9 mouse cellular contexts compared by ENCODE assay signal in genomic region chr5:107722661-107723532, GRCm38 (mm10). TPM values are rescaled to one million over a fixed set of nuclear protein-coding genes. Genes with fewer than 3 reads are reported as not detected.
DNase-seq lines count a peak whose midpoint lies in the region; ATAC-seq lines count a peak whose summit lies in the region.
"Had no signal": no experiment of that assay in that cellular context is flagged by ENCODE, and none has a peak within 500 bp of the region (broad histone marks: within the 10 kb centered on the region; RNA-seq: fewer than 3 reads in every experiment).

No protein-coding gene starts in this region.

- peaks cover 51% of the 10 kb centered on the region for H3K4me1 ChIP-seq in megakaryocyte, embryonic 14.5 days
- H3K4me1 ChIP-seq in embryonic facial prominence, embryonic 10.5 days: peaks cover 56% of the 10 kb centered on the region
- H3K4me1 ChIP-seq in limb, embryonic 12.5 days (replicated peaks): peaks cover 50% of the 10 kb centered on the region
- H3K4me1 ChIP-seq in neural tube, embryonic 11.5 days (ENCODE audit: control insufficient read depth, insufficient read depth, low read length): peaks cover 23% of the 10 kb centered on the region

- H3K9ac ChIP-seq in limb, embryonic 12.5 days (replicated peaks): no peak overlapping the region
- H3K9ac ChIP-seq in neural tube, embryonic 11.5 days (ENCODE audit: low read length): no peak overlapping the region

- H3K27ac ChIP-seq in embryonic facial prominence, embryonic 10.5 days (replicated peaks): no peak overlapping the region
- H3K27ac ChIP-seq in limb, embryonic 12.5 days: no peak overlapping the region
- H3K27ac ChIP-seq in neural tube, embryonic 11.5 days (ENCODE audit: low read depth, low read length): no peak overlapping the region

- peak overlapping the region; percentile 57 for H3K4me2 ChIP-seq in limb, embryonic 12.5 days
- no peak overlapping the region; the same call in 1 of the 2 replicates for H3K4me2 ChIP-seq in neural tube, embryonic 11.5 days (ENCODE audit: low read depth)

- H3K9me3 ChIP-seq in megakaryocyte, embryonic 14.5 days: peaks cover 9% of the 10 kb centered on the region; the same call in 1 of the 2 replicates
- H3K9me3 ChIP-seq in embryonic facial prominence, embryonic 10.5 days: no peaks in the 10 kb centered on the region
- no peaks in the 10 kb centered on the region for H3K9me3 ChIP-seq in limb, embryonic 12.5 days
- no peaks in the 10 kb centered on the region for H3K9me3 ChIP-seq in neural tube, embryonic 11.5 days (ENCODE audit: control insufficient read depth, low read length)

- no peaks in the 10 kb centered on the region for H3K36me3 ChIP-seq in megakaryocyte, embryonic 14.5 days (replicated peaks; ENCODE audit: low read length)
- no peaks in the 10 kb centered on the region for H3K36me3 ChIP-seq in embryonic facial prominence, embryonic 10.5 days (replicated peaks)
- H3K36me3 ChIP-seq in limb, embryonic 12.5 days: no peaks in the 10 kb centered on the region
- no peaks in the 10 kb centered on the region for H3K36me3 ChIP-seq in neural tube, embryonic 11.5 days (ENCODE audit: control insufficient read depth, insufficient read depth, low read length)

- H3K4me3 ChIP-seq in megakaryocyte, embryonic 14.5 days (replicated peaks): peak overlapping the region; percentile 80
- H3K4me3 ChIP-seq in embryonic facial prominence, embryonic 10.5 days: peak overlapping the region; percentile 42
- peak overlapping the region; percentile 21 for H3K4me3 ChIP-seq in limb, embryonic 12.5 days (replicated peaks)
- no peak overlapping the region for H3K4me3 ChIP-seq in neural tube, embryonic 11.5 days (ENCODE audit: low read depth, low read length)

- WGBS in embryonic facial prominence, embryonic 10.5 days: under 1% methylated on average over 34 of the region's 34 CpGs
- 1% methylated on average over 34 of the region's 34 CpGs for WGBS in limb, embryonic 12.5 days
- WGBS in neural tube, embryonic 11.5 days: under 1% methylated on average over 34 of the region's 34 CpGs

- DNase-seq in embryonic facial prominence, embryonic 10.5 days (ENCODE audit: low spot score): peak; percentile 61
- DNase-seq in heart, postnatal 14 days: peak; percentile 8 to 19
- peak; percentile 64 for DNase-seq in neural tube, embryonic 11.5 days (ENCODE audit: low spot score)
- no peak for DNase-seq in left cerebral cortex, postnatal 4 days
- no peak for DNase-seq in c-Kit-positive CD71-positive TER-119-positive erythroid progenitor cells, embryonic 14.5 days (ENCODE audit: low spot score)

- peaks cover 90% of the 10 kb centered on the region for H3K27me3 ChIP-seq in megakaryocyte, embryonic 14.5 days (replicated peaks)
- H3K27me3 ChIP-seq in embryonic facial prominence, embryonic 10.5 days (replicated peaks; ENCODE audit: low read depth, poor library complexity, severe bottlenecking): peaks cover 100% of the 10 kb centered on the region
- peaks cover 96% of the 10 kb centered on the region for H3K27me3 ChIP-seq in limb, embryonic 12.5 days
- H3K27me3 ChIP-seq in neural tube, embryonic 11.5 days (ENCODE audit: control insufficient read depth, insufficient read depth, low read length): peaks cover 97% of the 10 kb centered on the region

- intact Hi-C loops in heart, postnatal 14 days (cut with DNase I): loop anchor here (10.0 kb wide), 1 partner anchor 1268 kb away; the partner anchor contains the start of gene Barhl2
- intact Hi-C loops in left cerebral cortex, postnatal 4 days (cut with DNase I): no loop called here

- no peak for ATAC-seq in megakaryocyte, adult 5-6 weeks (ENCODE audit: poor library complexity, severe bottlenecking)
- ATAC-seq in limb, embryonic 12.5 days (ENCODE audit: insufficient number of reproducible peaks, insufficient read depth, low FRiP score, low TSS enrichment, low read depth): no peak
- no peak for ATAC-seq in neural tube, embryonic 11.5 days (ENCODE audit: insufficient read depth, low FRiP score, low TSS enrichment)

RNA-seq across cellular contexts. Expression of gene Gfi1, which starts 2.9 kb away (rescaled TPM):
- 2.7 TPM in 1 of 2 replicates, not detected in the other for polyA plus RNA-seq in megakaryocyte, embryonic 14.5 days (2012; ENCODE audit: insufficient read depth, low replicate concordance)
- 1.0 and 3.6 TPM in 2 replicates for total RNA-seq in megakaryocyte, adult 5-6 weeks (2015)
- total RNA-seq in megakaryocyte, adult 5-6 weeks (2017): 2.2 and 3.7 TPM in 2 replicates
- polyA plus RNA-seq in embryonic facial prominence, embryonic 10.5 days (2016; fragmentation: Nextera tagmentation; extraction: Ambion mirVana): 0.05 TPM in 1 of 2 replicates, not detected in the other
- total RNA-seq in heart, postnatal 14 days (2021): 1 to 10 TPM in 1 of 2 experiments, under 1 TPM in 1; 0.29 to 1.5 TPM
- not detected in 2 replicates for polyA plus RNA-seq in limb, embryonic 12.5 days (2016; fragmentation: Nextera tagmentation; extraction: Ambion mirVana)
- not detected in 2 replicates for polyA plus RNA-seq in neural tube, embryonic 11.5 days (2014; fragmentation: Nextera tagmentation; extraction: Ambion mirVana)
- under 1 TPM in 1 of 2 experiments, not detected in 1; 0.36 TPM for total RNA-seq in left cerebral cortex, postnatal 4 days (2021)
- total RNA-seq: layer of hippocampus, postnatal 14 days had no signal

Comparison
In these comparisons a context has a peak if more than half of its experiments do, and no peak if none do; other contexts are left out.
1. DNase-seq: peak in embryonic facial prominence, embryonic 10.5 days (single experiment), heart, postnatal 14 days (2 of 2) and neural tube, embryonic 11.5 days (single experiment); none in left cerebral cortex, postnatal 4 days (single experiment) and c-Kit-positive CD71-positive TER-119-positive erythroid progenitor cells, embryonic 14.5 days (single experiment).